Comparison of ENCODE assay signal across 10 mouse cellular contexts in the genomic region with DNA sequence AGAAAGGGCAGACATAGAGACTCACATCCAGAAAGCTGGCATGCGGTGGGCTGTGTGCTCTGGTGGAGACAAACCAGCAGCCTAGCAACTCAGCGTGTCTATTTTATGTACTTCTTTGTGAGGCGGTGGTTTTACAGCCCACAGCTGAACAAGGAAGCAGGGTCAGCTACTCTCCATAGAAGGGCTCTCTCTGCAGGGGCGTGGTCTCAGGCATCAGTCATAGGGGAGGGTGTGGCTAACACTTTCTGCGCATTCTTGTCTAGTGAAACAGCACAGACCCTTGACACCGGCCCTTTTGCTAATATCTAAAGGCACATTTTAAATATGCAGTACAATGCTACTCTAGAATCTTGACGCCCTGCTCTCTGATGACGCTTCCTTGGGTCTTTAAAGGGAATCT.
DNase-seq lines count a peak whose midpoint lies in the region; ATAC-seq and TF ChIP-seq lines count a peak whose summit lies in the region.
"Had no signal": no experiment of that assay in that cellular context is flagged by ENCODE, and none has a peak within 500 bp of the region (broad histone marks: within the 10 kb centered on the region; RNA-seq: fewer than 3 reads in every experiment).

No protein-coding gene starts in this region.

- 81% methylated on average over 8 of the region's 8 CpGs for WGBS in embryonic facial prominence, embryonic 13.5 days
- WGBS in embryonic facial prominence, embryonic 10.5 days: 83% methylated on average over 8 of the region's 8 CpGs
- 57% methylated on average over 8 of the region's 8 CpGs for WGBS in stomach, postnatal 0 days

- no peak for TF ChIP-seq EP300 in stomach, postnatal 0 days (optimal IDR thresholded peaks at IDR 0.05)

- no peak overlapping the region for H3K9ac ChIP-seq in embryonic facial prominence, embryonic 13.5 days
- H3K9ac ChIP-seq in stomach, postnatal 0 days (ENCODE audit: low read length): no peak overlapping the region
- H3K9ac ChIP-seq: neural tube, embryonic 13.5 days had no signal

- no peaks in the 10 kb centered on the region for H3K9me3 ChIP-seq in embryonic facial prominence, embryonic 13.5 days
- no peaks in the 10 kb centered on the region for H3K9me3 ChIP-seq in embryonic facial prominence, embryonic 10.5 days
- H3K9me3 ChIP-seq in stomach, postnatal 0 days (ENCODE audit: control insufficient read depth, low read length): no peaks in the 10 kb centered on the region
- H3K9me3 ChIP-seq: neural tube, embryonic 13.5 days had no signal

- no peak overlapping the region for H3K27ac ChIP-seq in embryonic facial prominence, embryonic 13.5 days
- no peak overlapping the region for H3K27ac ChIP-seq in embryonic facial prominence, embryonic 10.5 days (replicated peaks)
- H3K27ac ChIP-seq in stomach, postnatal 0 days (replicated peaks): no peak overlapping the region
- H3K27ac ChIP-seq: neural tube, embryonic 13.5 days had no signal

- H3K4me3 ChIP-seq in embryonic facial prominence, embryonic 13.5 days: no peak overlapping the region
- H3K4me3 ChIP-seq in embryonic facial prominence, embryonic 10.5 days: no peak overlapping the region
- H3K4me3 ChIP-seq in stomach, postnatal 0 days (ENCODE audit: low read depth, low read length): no peak overlapping the region
- H3K4me3 ChIP-seq: neural tube, embryonic 13.5 days had no signal

- no peak for TF ChIP-seq CTCF in stomach, postnatal 0 days (IDR thresholded peaks at IDR 0.05; ENCODE audit: low read depth)

- no peaks in the 10 kb centered on the region for H3K27me3 ChIP-seq in embryonic facial prominence, embryonic 13.5 days
- H3K27me3 ChIP-seq in embryonic facial prominence, embryonic 10.5 days (replicated peaks; ENCODE audit: low read depth, poor library complexity, severe bottlenecking): no peaks in the 10 kb centered on the region
- no peaks in the 10 kb centered on the region for H3K27me3 ChIP-seq in stomach, postnatal 0 days (ENCODE audit: control insufficient read depth, insufficient read depth, low read length)
- H3K27me3 ChIP-seq: neural tube, embryonic 13.5 days had no signal

- ATAC-seq in embryonic facial prominence, embryonic 13.5 days (ENCODE audit: insufficient number of reproducible peaks, insufficient read depth, low FRiP score, low TSS enrichment, low read depth): 0 out of 2 replicates have a peak, but pooled peaks have one; percentile 26
- ATAC-seq in megakaryocyte, adult 5-6 weeks (ENCODE audit: poor library complexity, severe bottlenecking): peak; percentile 84
- 0 out of 2 replicates have a peak, but pooled peaks have one; percentile 53 for ATAC-seq in stomach, postnatal 0 days (ENCODE audit: low FRiP score, low TSS enrichment)

- DNase-seq in embryonic facial prominence, embryonic 10.5 days (ENCODE audit: low spot score): no peak
- peak; percentile 10 for DNase-seq in thymus, postnatal 4 days
- DNase-seq in thymus, postnatal 25 days: no peak
- DNase-seq in stomach, postnatal 0 days (ENCODE audit: low spot score): peak; percentile 29
- no peak for DNase-seq in adrenal gland, postnatal 14 days
- no peak for DNase-seq in gastrocnemius, postnatal 25 days
- DNase-seq: heart, postnatal 14 days had no signal

- no peaks in the 10 kb centered on the region for H3K36me3 ChIP-seq in embryonic facial prominence, embryonic 13.5 days
- no peaks in the 10 kb centered on the region for H3K36me3 ChIP-seq in embryonic facial prominence, embryonic 10.5 days (replicated peaks)
- no peaks in the 10 kb centered on the region for H3K36me3 ChIP-seq in stomach, postnatal 0 days (ENCODE audit: control insufficient read depth, insufficient read depth, low read length)
- H3K36me3 ChIP-seq: neural tube, embryonic 13.5 days had no signal

- no peak overlapping the region for H3K4me2 ChIP-seq in embryonic facial prominence, embryonic 13.5 days
- H3K4me2 ChIP-seq in stomach, postnatal 0 days (replicated peaks; ENCODE audit: low read depth): no peak overlapping the region
- H3K4me2 ChIP-seq: neural tube, embryonic 13.5 days had no signal

- no peaks in the 10 kb centered on the region for H3K4me1 ChIP-seq in embryonic facial prominence, embryonic 13.5 days
- H3K4me1 ChIP-seq in embryonic facial prominence, embryonic 10.5 days: peaks cover 3% of the 10 kb centered on the region; the same call in 1 of the 2 replicates
- no peaks in the 10 kb centered on the region for H3K4me1 ChIP-seq in stomach, postnatal 0 days (replicated peaks; ENCODE audit: control insufficient read depth, insufficient read depth)

Comparison
In these comparisons a context has a peak if more than half of its experiments do, and no peak if none do; other contexts are left out.
1. DNase-seq: peak in thymus, postnatal 4 days (single experiment) and stomach, postnatal 0 days (single experiment); none in embryonic facial prominence, embryonic 10.5 days (single experiment), thymus, postnatal 25 days (single experiment), adrenal gland, postnatal 14 days (single experiment) and gastrocnemius, postnatal 25 days (single experiment).
2. ATAC-seq: peak in every context shown above with its lines; median percentile 84 in megakaryocyte, adult 5-6 weeks; 53 in stomach, postnatal 0 days; 26 in embryonic facial prominence, embryonic 13.5 days.